Mouse (Mus musculus): Measurements from ENCODE around the gene Prkd1.
"Not testable (repeated sequence)": the region's sequence is repeated elsewhere in the genome, so short reads cannot be mapped to it uniquely, and the experiment has no call there.

Gene Prkd1

GRCm38 (mm10) chr12:50648671-50649541 lies at the start of gene Prkd1:
Prkd1 (minus strand) TSS chr12:50649098.
- DNase-seq (ENCODE audit: low spot score in 2 of 2): peak; percentile 14 to 20

- no peak for DNase-seq (ENCODE audit: low spot score in 2 of 2)
These were observed 48.6 kb upstream of the Prkd1 start for GRCm38 (mm10) chr12:50697492-50697891.

- peak in 1 of 2 experiments; percentile 8 for DNase-seq (ENCODE audit: low spot score in 2 of 2)
These were observed 675 bp downstream of the Prkd1 start for GRCm38 (mm10) chr12:50648176-50648670.

GRCm38 (mm10) chr12:50646857-50647256 lies 2.0 kb downstream of the Prkd1 start:
- DNase-seq (ENCODE audit: low spot score in 2 of 2): no peak

GRCm38 (mm10) chr12:50642671-50643070 lies 6.2 kb downstream of the Prkd1 start:
- DNase-seq (ENCODE audit: low spot score in 2 of 2): no peak

- no peak for DNase-seq (ENCODE audit: low spot score in 2 of 2)
These were observed 8.7 kb downstream of the Prkd1 start for GRCm38 (mm10) chr12:50640171-50640570.

- DNase-seq (ENCODE audit: low spot score in 2 of 2): no peak
These were observed 14.5 kb downstream of the Prkd1 start for GRCm38 (mm10) chr12:50634436-50634835.

- DNase-seq (ENCODE audit: low spot score in 2 of 2): not testable (repeated sequence)
These were observed 22.8 kb downstream of the Prkd1 start for GRCm38 (mm10) chr12:50626100-50626499.

- DNase-seq (ENCODE audit: low spot score in 2 of 2): no peak
These were observed 24.7 kb downstream of the Prkd1 start for GRCm38 (mm10) chr12:50624175-50624574.

GRCm38 (mm10) chr12:50615852-50616251 lies 33.0 kb downstream of the Prkd1 start:
- no peak for DNase-seq (ENCODE audit: low spot score in 2 of 2)

- DNase-seq (ENCODE audit: low spot score in 2 of 2): no peak
These were observed 34.6 kb downstream of the Prkd1 start for GRCm38 (mm10) chr12:50614341-50614740.

GRCm38 (mm10) chr12:50606703-50607500 lies 42.0 kb downstream of the Prkd1 start:
- DNase-seq (ENCODE audit: low spot score in 2 of 2): no peak

- DNase-seq (ENCODE audit: low spot score in 2 of 2): no peak
These were observed 49.5 kb downstream of the Prkd1 start for GRCm38 (mm10) chr12:50599370-50599769.

GRCm38 (mm10) chr12:50598053-50598988 lies 50.6 kb downstream of the Prkd1 start:
- DNase-seq (ENCODE audit: low spot score in 2 of 2): no peak

- DNase-seq (ENCODE audit: low spot score in 2 of 2): no peak
These were observed 51.4 kb downstream of the Prkd1 start for GRCm38 (mm10) chr12:50597467-50597866.

GRCm38 (mm10) chr12:50595777-50596176 lies 53.1 kb downstream of the Prkd1 start:
- no peak for DNase-seq (ENCODE audit: low spot score in 2 of 2)

GRCm38 (mm10) chr12:50594506-50594905 lies 54.4 kb downstream of the Prkd1 start:
- DNase-seq (ENCODE audit: low spot score in 2 of 2): no peak

GRCm38 (mm10) chr12:50593481-50593880 lies 55.4 kb downstream of the Prkd1 start:
- DNase-seq (ENCODE audit: low spot score in 2 of 2): no peak

GRCm38 (mm10) chr12:50588137-50588761 lies 60.6 kb downstream of the Prkd1 start:
- DNase-seq (ENCODE audit: low spot score in 2 of 2): no peak

GRCm38 (mm10) chr12:50565198-50565597 lies 83.7 kb downstream of the Prkd1 start:
- DNase-seq (ENCODE audit: low spot score in 2 of 2): no peak

GRCm38 (mm10) chr12:50560536-50560935 lies 88.4 kb downstream of the Prkd1 start:
- no peak for DNase-seq (ENCODE audit: low spot score in 2 of 2)

Measured in frontal cortex, postnatal 25 days (tissue).